Mouse (Mus musculus): ENCODE measurements at regions not wholly inside any gene's neighbourhood (a gene's known extent, or its start where the extent isn't known, plus 50 kb on each side); places are given as distances from the start of the nearest gene placed in this dataset.

- no peak for ATAC-seq (ENCODE audit: low FRiP score)
- Histone ChIP-seq H3K27me3 (ENCODE audit: control insufficient read depth, insufficient read depth, low read length) (no peaks in the 10 kb centered on the region), H3K9me3 (ENCODE audit: control insufficient read depth, low read length) (no peaks in the 10 kb centered on the region), H3K27ac (ENCODE audit: low read depth, low read length) (no peak overlapping the region), H3K36me3 (ENCODE audit: control insufficient read depth, insufficient read depth, low read length) (no peaks in the 10 kb centered on the region), H3K4me3 (ENCODE audit: low read depth, low read length) (no peak overlapping the region), H3K4me2 (replicated peaks; ENCODE audit: low read depth, low read length) (no peak overlapping the region), H3K9ac (ENCODE audit: low read depth, low read length) (no peak overlapping the region), H3K4me1 (replicated peaks; ENCODE audit: control insufficient read depth, insufficient read depth, low read length) (no peaks in the 10 kb centered on the region)
- WGBS, result 86% methylated on average over 7 of the region's 7 CpGs
- no peak for DNase-seq (ENCODE audit: low spot score)
Observed at GRCm38 (mm10) chr17:79176356-79176755, 124.7 kb downstream of the Qpct start.

DNA sequence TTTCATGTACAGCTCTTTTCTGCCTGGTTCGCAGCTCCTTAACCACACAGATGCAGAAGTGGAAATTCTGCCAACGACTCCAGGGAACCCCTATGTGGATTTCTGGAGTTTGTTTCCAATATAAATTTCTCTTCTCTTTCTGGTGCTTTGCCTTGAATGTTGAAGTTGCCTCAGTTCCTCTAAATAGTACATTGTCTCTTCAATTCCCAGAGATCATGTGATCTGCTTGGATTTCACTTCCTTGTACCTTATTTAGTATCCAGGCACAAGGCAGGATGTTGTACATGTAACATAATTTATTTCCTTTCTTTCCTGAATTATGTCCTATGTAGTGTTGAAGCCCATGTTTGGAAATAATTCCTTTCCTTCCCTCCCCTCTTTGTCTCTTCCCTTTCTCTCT lies 123.7 kb downstream of the Qpct start:
- H3K36me3 ChIP-seq (ENCODE audit: control insufficient read depth, insufficient read depth, low read length), result no peaks in the 10 kb centered on the region
- no peak overlapping the region for H3K9ac ChIP-seq (ENCODE audit: low read depth, low read length)

GRCm38 (mm10) chr17:79172328-79172727 lies 120.6 kb downstream of the Qpct start:
- Histone ChIP-seq H3K4me2 (replicated peaks; ENCODE audit: low read depth, low read length) (no peak overlapping the region), H3K36me3 (ENCODE audit: control insufficient read depth, insufficient read depth, low read length) (no peaks in the 10 kb centered on the region), H3K9me3 (ENCODE audit: control insufficient read depth, low read length) (no peaks in the 10 kb centered on the region), H3K4me1 (replicated peaks; ENCODE audit: control insufficient read depth, insufficient read depth, low read length) (no peaks in the 10 kb centered on the region), H3K9ac (ENCODE audit: low read depth, low read length) (no peak overlapping the region), H3K27ac (ENCODE audit: low read depth, low read length) (no peak overlapping the region), H3K4me3 (ENCODE audit: low read depth, low read length) (no peak overlapping the region), H3K27me3 (ENCODE audit: control insufficient read depth, insufficient read depth, low read length) (no peaks in the 10 kb centered on the region)
- 61% methylated on average over 2 of the region's 2 CpGs for WGBS
- DNase-seq (ENCODE audit: low spot score) (no peak), ATAC-seq (ENCODE audit: low FRiP score) (no peak)

More for the DNA sequence above, 123.7 kb downstream of the Qpct start:
- Histone ChIP-seq H3K4me2 (replicated peaks; ENCODE audit: low read depth, low read length) (no peak overlapping the region), H3K9me3 (ENCODE audit: control insufficient read depth, low read length) (no peaks in the 10 kb centered on the region), H3K27ac (ENCODE audit: low read depth, low read length) (no peak overlapping the region), H3K4me3 (ENCODE audit: low read depth, low read length) (no peak overlapping the region), H3K4me1 (replicated peaks; ENCODE audit: control insufficient read depth, insufficient read depth, low read length) (no peaks in the 10 kb centered on the region), H3K27me3 (ENCODE audit: control insufficient read depth, insufficient read depth, low read length) (no peaks in the 10 kb centered on the region)
- 88% methylated on average over 2 of the region's 2 CpGs for WGBS
- no peak for ATAC-seq (ENCODE audit: low FRiP score)
- no peak for DNase-seq (ENCODE audit: low spot score)

GRCm38 (mm10) chr17:79170690-79171089 lies 119.0 kb downstream of the Qpct start:
- WGBS, result 81% methylated on average over 4 of the region's 4 CpGs

GRCm38 (mm10) chr17:79167198-79167597 lies 115.5 kb downstream of the Qpct start:
- WGBS, result 82% methylated on average over 6 of the region's 6 CpGs
- no peak for DNase-seq (ENCODE audit: low spot score)

More at GRCm38 (mm10) chr17:79170690-79171089, 119.0 kb downstream of the Qpct start:
- DNase-seq (ENCODE audit: low spot score), result no peak
- ATAC-seq (ENCODE audit: low FRiP score), result no peak
- H3K4me2 ChIP-seq (replicated peaks; ENCODE audit: low read depth, low read length), result no peak overlapping the region
- no peaks in the 10 kb centered on the region for H3K27me3 ChIP-seq (ENCODE audit: control insufficient read depth, insufficient read depth, low read length)
- H3K36me3 ChIP-seq (ENCODE audit: control insufficient read depth, insufficient read depth, low read length), result no peaks in the 10 kb centered on the region
- no peak overlapping the region for H3K4me3 ChIP-seq (ENCODE audit: low read depth, low read length)
- no peaks in the 10 kb centered on the region for H3K4me1 ChIP-seq (replicated peaks; ENCODE audit: control insufficient read depth, insufficient read depth, low read length)
- H3K27ac ChIP-seq (ENCODE audit: low read depth, low read length), result no peak overlapping the region
- H3K9ac ChIP-seq (ENCODE audit: low read depth, low read length), result no peak overlapping the region
- H3K9me3 ChIP-seq (ENCODE audit: control insufficient read depth, low read length), result no peaks in the 10 kb centered on the region

DNA sequence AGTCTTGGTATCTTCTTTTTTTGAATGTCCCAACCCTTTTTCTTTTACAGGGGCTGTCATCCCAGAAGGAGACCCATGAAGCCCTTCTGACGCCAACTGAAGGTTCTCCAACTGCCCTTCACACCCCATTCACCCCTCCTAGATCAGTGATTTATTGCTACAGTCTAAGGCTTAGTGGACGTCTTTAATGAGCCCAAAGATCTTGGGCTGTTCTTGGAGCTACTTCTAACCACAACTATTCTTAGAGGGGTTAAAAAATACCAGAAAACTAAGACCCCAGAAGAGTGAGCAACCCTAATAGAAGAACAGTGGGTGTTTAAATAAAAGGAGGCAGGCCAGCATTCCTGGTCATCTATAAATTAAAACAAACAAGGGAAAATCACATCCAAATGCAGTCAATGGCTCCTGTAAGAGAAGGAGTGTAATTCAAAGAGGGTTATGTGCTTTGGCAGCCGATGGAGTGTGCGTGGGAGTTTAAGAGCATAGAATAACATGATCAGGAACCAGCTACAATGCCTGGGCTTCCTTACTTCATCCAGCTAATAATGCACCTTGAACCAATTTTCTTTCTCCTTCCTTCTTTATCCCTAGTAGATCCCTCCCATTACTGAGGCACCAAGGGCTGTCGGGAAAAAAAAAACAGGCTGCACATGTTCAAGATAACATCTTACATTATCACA lies 113.3 kb downstream of the Qpct start:
- no peak overlapping the region for H3K9ac ChIP-seq (ENCODE audit: low read depth, low read length)
- H3K27ac ChIP-seq (ENCODE audit: low read depth, low read length), result no peak overlapping the region
- DNase-seq (ENCODE audit: low spot score) (no peak), ATAC-seq (ENCODE audit: low FRiP score) (no peak)
- no peaks in the 10 kb centered on the region for H3K4me1 ChIP-seq (replicated peaks; ENCODE audit: control insufficient read depth, insufficient read depth, low read length)
- no peaks in the 10 kb centered on the region for H3K27me3 ChIP-seq (ENCODE audit: control insufficient read depth, insufficient read depth, low read length)
- H3K9me3 ChIP-seq (ENCODE audit: control insufficient read depth, low read length), result no peaks in the 10 kb centered on the region
- no peak overlapping the region for H3K4me3 ChIP-seq (ENCODE audit: low read depth, low read length)
- H3K4me2 ChIP-seq (replicated peaks; ENCODE audit: low read depth, low read length), result no peak overlapping the region
- no peaks in the 10 kb centered on the region for H3K36me3 ChIP-seq (ENCODE audit: control insufficient read depth, insufficient read depth, low read length)
- 70% methylated on average over 5 of the region's 5 CpGs for WGBS

More at GRCm38 (mm10) chr17:79167198-79167597, 115.5 kb downstream of the Qpct start:
- Histone ChIP-seq H3K4me2 (replicated peaks; ENCODE audit: low read depth, low read length) (no peak overlapping the region), H3K27ac (ENCODE audit: low read depth, low read length) (no peak overlapping the region), H3K9me3 (ENCODE audit: control insufficient read depth, low read length) (no peaks in the 10 kb centered on the region), H3K36me3 (ENCODE audit: control insufficient read depth, insufficient read depth, low read length) (no peaks in the 10 kb centered on the region), H3K27me3 (ENCODE audit: control insufficient read depth, insufficient read depth, low read length) (no peaks in the 10 kb centered on the region), H3K4me1 (replicated peaks; ENCODE audit: control insufficient read depth, insufficient read depth, low read length) (no peaks in the 10 kb centered on the region), H3K4me3 (ENCODE audit: low read depth, low read length) (no peak overlapping the region), H3K9ac (ENCODE audit: low read depth, low read length) (no peak overlapping the region)
- ATAC-seq (ENCODE audit: low FRiP score), result peak; percentile 56

- Histone ChIP-seq H3K9me3 (ENCODE audit: control insufficient read depth, low read length) (no peaks in the 10 kb centered on the region), H3K27me3 (ENCODE audit: control insufficient read depth, insufficient read depth, low read length) (no peaks in the 10 kb centered on the region), H3K27ac (ENCODE audit: low read depth, low read length) (no peak overlapping the region), H3K4me2 (replicated peaks; ENCODE audit: low read depth, low read length) (no peak overlapping the region), H3K4me1 (replicated peaks; ENCODE audit: control insufficient read depth, insufficient read depth, low read length) (no peaks in the 10 kb centered on the region), H3K4me3 (ENCODE audit: low read depth, low read length) (no peak overlapping the region), H3K36me3 (ENCODE audit: control insufficient read depth, insufficient read depth, low read length) (no peaks in the 10 kb centered on the region), H3K9ac (ENCODE audit: low read depth, low read length) (no peak overlapping the region)
- DNase-seq (ENCODE audit: low spot score) (no peak), ATAC-seq (ENCODE audit: low FRiP score) (no peak)
- 78% methylated on average over 6 of the region's 6 CpGs for WGBS
Observed at GRCm38 (mm10) chr17:79163983-79164382, 112.3 kb downstream of the Qpct start.

DNA sequence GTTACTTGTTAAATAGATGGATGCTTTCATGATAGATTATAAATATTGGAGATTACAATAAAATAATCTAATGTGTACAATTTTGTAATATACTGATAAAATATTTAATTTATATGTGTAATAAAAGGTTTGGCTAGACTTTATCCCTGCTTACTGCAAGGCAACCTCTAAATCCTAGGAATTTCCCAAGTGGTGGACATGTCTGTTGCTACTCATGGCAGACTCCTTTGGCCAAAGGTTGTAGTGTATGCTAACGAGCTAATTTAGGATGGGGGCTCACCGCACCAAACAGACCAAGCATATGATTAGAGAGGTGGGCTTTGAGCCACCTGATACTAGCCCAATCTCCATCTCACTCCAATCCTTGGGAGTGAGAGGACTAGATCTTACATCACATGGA lies 102.4 kb downstream of the Qpct start:
- Histone ChIP-seq H3K4me3 (ENCODE audit: low read depth, low read length) (no peak overlapping the region), H3K4me2 (replicated peaks; ENCODE audit: low read depth, low read length) (no peak overlapping the region), H3K4me1 (replicated peaks; ENCODE audit: control insufficient read depth, insufficient read depth, low read length) (no peaks in the 10 kb centered on the region), H3K9ac (ENCODE audit: low read depth, low read length) (no peak overlapping the region), H3K27me3 (ENCODE audit: control insufficient read depth, insufficient read depth, low read length) (no peaks in the 10 kb centered on the region), H3K36me3 (ENCODE audit: control insufficient read depth, insufficient read depth, low read length) (no peaks in the 10 kb centered on the region), H3K27ac (ENCODE audit: low read depth, low read length) (no peak overlapping the region), H3K9me3 (ENCODE audit: control insufficient read depth, low read length) (no peaks in the 10 kb centered on the region)
- ATAC-seq (ENCODE audit: low FRiP score) (no peak), DNase-seq (ENCODE audit: low spot score) (no peak)
- WGBS, result 91% methylated on average over 2 of the region's 2 CpGs

DNA sequence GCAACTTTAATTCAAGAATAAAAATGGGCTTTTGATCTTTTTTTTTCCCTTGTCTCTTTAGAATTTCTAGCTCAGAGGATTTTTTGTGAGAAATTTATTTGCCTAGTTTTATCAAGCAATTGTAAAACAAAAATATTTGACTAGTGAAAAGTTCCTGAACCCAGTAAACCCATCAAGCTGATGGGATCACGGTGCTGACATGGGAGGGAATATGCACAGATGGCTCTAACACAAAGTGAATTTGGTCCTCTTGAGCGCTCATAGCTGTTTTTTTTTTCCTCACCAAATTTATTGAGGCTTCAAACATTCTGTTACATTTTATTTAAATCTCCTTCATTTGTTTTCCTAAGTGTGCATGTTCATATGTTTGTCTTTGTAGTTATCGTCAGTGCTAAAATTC lies 101.1 kb downstream of the Qpct start:
- H3K27ac ChIP-seq (ENCODE audit: low read depth, low read length), result no peak overlapping the region
- H3K27me3 ChIP-seq (ENCODE audit: control insufficient read depth, insufficient read depth, low read length), result no peaks in the 10 kb centered on the region
- H3K9ac ChIP-seq (ENCODE audit: low read depth, low read length), result no peak overlapping the region
- H3K4me2 ChIP-seq (replicated peaks; ENCODE audit: low read depth, low read length), result no peak overlapping the region
- 90% methylated on average over 3 of the region's 3 CpGs for WGBS
- no peak overlapping the region for H3K4me3 ChIP-seq (ENCODE audit: low read depth, low read length)
- ATAC-seq (ENCODE audit: low FRiP score) (no peak), DNase-seq (ENCODE audit: low spot score) (no peak)
- H3K4me1 ChIP-seq (replicated peaks; ENCODE audit: control insufficient read depth, insufficient read depth, low read length), result no peaks in the 10 kb centered on the region
- H3K9me3 ChIP-seq (ENCODE audit: control insufficient read depth, low read length), result no peaks in the 10 kb centered on the region
- no peaks in the 10 kb centered on the region for H3K36me3 ChIP-seq (ENCODE audit: control insufficient read depth, insufficient read depth, low read length)
